ENCODE assay signal across 8 mouse cellular contexts in genomic region chr11:97050944-97051586, GRCm38 (mm10). TPM values are rescaled to one million over a fixed set of nuclear protein-coding genes. Genes with fewer than 3 reads are reported as not detected.
DNase-seq lines count a peak whose midpoint lies in the region; ATAC-seq and TF ChIP-seq lines count a peak whose summit lies in the region.

No protein-coding gene starts in this region.

- peaks cover 59% of the 10 kb centered on the region for H3K36me3 ChIP-seq in embryonic facial prominence, embryonic 15.5 days
- peaks cover 54% of the 10 kb centered on the region for H3K36me3 ChIP-seq in limb, embryonic 12.5 days

- peaks cover 24% of the 10 kb centered on the region for H3K4me1 ChIP-seq in embryonic facial prominence, embryonic 15.5 days
- H3K4me1 ChIP-seq in limb, embryonic 12.5 days (replicated peaks): peaks cover 20% of the 10 kb centered on the region
- H3K4me1 ChIP-seq in olfactory bulb, adult 2 months (ENCODE audit: control insufficient read depth, insufficient read depth, low read length): peaks cover 20% of the 10 kb centered on the region

- DNase-seq in heart, adult 11 months: peak; percentile 92
- DNase-seq in heart, postnatal 36 days: no peak
- DNase-seq in A20 (ENCODE audit: low read depth, low spot score): peak; percentile 51
- no peak for DNase-seq in layer of hippocampus, adult 9-11 months
- DNase-seq in left cerebral cortex, postnatal 10 days (ENCODE audit: extremely low spot score in 1 of 2, low spot score in 2 of 2): no peak

- no peak for TF ChIP-seq POLR2A in olfactory bulb, adult 2 months (IDR thresholded peaks at IDR 0.05; ENCODE audit: insufficient read depth, low read depth, low read length)

- no peaks in the 10 kb centered on the region for H3K9me3 ChIP-seq in embryonic facial prominence, embryonic 15.5 days (replicated peaks)
- H3K9me3 ChIP-seq in limb, embryonic 12.5 days: no peaks in the 10 kb centered on the region

- peak overlapping the region; percentile 66 for H3K4me3 ChIP-seq in embryonic facial prominence, embryonic 15.5 days (replicated peaks)
- H3K4me3 ChIP-seq in limb, embryonic 12.5 days (replicated peaks): peak overlapping the region; percentile 70
- H3K4me3 ChIP-seq in olfactory bulb, adult 2 months (ENCODE audit: insufficient read depth, low read depth, low read length): peak overlapping the region; percentile 64

- peak overlapping the region; percentile 87 for H3K4me2 ChIP-seq in embryonic facial prominence, embryonic 15.5 days (replicated peaks)
- peak overlapping the region; percentile 94 for H3K4me2 ChIP-seq in limb, embryonic 12.5 days

- no peak for ATAC-seq in embryonic facial prominence, embryonic 15.5 days (ENCODE audit: insufficient number of reproducible peaks, low FRiP score, low TSS enrichment, low read depth)
- no peak for ATAC-seq in limb, embryonic 12.5 days (ENCODE audit: insufficient number of reproducible peaks, insufficient read depth, low FRiP score, low TSS enrichment, low read depth)

- no peaks in the 10 kb centered on the region for H3K27me3 ChIP-seq in embryonic facial prominence, embryonic 15.5 days
- no peaks in the 10 kb centered on the region for H3K27me3 ChIP-seq in limb, embryonic 12.5 days

- TF ChIP-seq CTCF in olfactory bulb, adult 2 months (IDR thresholded peaks at IDR 0.05; ENCODE audit: insufficient read depth, low read depth, low read length): no peak

- H3K27ac ChIP-seq in embryonic facial prominence, embryonic 15.5 days (replicated peaks): no peak overlapping the region
- H3K27ac ChIP-seq in limb, embryonic 12.5 days: 0 out of 2 replicates have a peak overlapping the region, but pooled peaks have one; percentile 42
- no peak overlapping the region for H3K27ac ChIP-seq in olfactory bulb, adult 2 months (ENCODE audit: insufficient read depth, low read depth, low read length)

- peak overlapping the region; percentile 57 for H3K9ac ChIP-seq in embryonic facial prominence, embryonic 15.5 days
- H3K9ac ChIP-seq in limb, embryonic 12.5 days (replicated peaks): peak overlapping the region; percentile 86

- WGBS in embryonic facial prominence, embryonic 15.5 days: 28% methylated on average over 13 of the region's 13 CpGs
- WGBS in limb, embryonic 12.5 days: 29% methylated on average over 13 of the region's 13 CpGs
- 6% methylated on average over 13 of the region's 13 CpGs for WGBS in olfactory bulb, adult 2 months

- intact Hi-C loops in heart, postnatal 36 days (cut with DNase I): no loop called here
- intact Hi-C loops in left cerebral cortex, postnatal 10 days (cut with DNase I): no loop called here

RNA-seq across cellular contexts. Expression of gene Osbpl7, which starts 0.6 kb away (rescaled TPM):
- 1 to 10 TPM; 3.8 to 4.9 TPM for total RNA-seq in heart, postnatal 36 days (2021)
- polyA plus RNA-seq in embryonic facial prominence, embryonic 15.5 days (2015; fragmentation: Nextera tagmentation; extraction: Ambion mirVana): 10.4 and 10.8 TPM in 2 replicates
- polyA plus RNA-seq in limb, embryonic 12.5 days (2016; fragmentation: Nextera tagmentation; extraction: Ambion mirVana): 6.7 and 8.7 TPM in 2 replicates
- polyA plus RNA-seq in olfactory bulb, adult 2 months (2012; ENCODE audit: insufficient read depth, insufficient read length, low replicate concordance, missing spikeins): not detected in 2 replicates
- 10 to 100 TPM; 11.3 to 12.8 TPM for total RNA-seq in left cerebral cortex, postnatal 10 days (2021)

RNA-seq across cellular contexts. Expression of gene Mrpl10, which starts 9.7 kb away (rescaled TPM):
- 10 to 100 TPM; 85.0 to 89.8 TPM for total RNA-seq in heart, postnatal 36 days (2021)
- polyA plus RNA-seq in embryonic facial prominence, embryonic 15.5 days (2015; fragmentation: Nextera tagmentation; extraction: Ambion mirVana): 77.9 and 80.4 TPM in 2 replicates
- 80.0 and 80.5 TPM in 2 replicates for polyA plus RNA-seq in limb, embryonic 12.5 days (2016; fragmentation: Nextera tagmentation; extraction: Ambion mirVana)
- polyA plus RNA-seq in olfactory bulb, adult 2 months (2012; ENCODE audit: insufficient read depth, insufficient read length, low replicate concordance, missing spikeins): not detected in 2 replicates
- total RNA-seq in left cerebral cortex, postnatal 10 days (2021): 10 to 100 TPM; 69.0 to 69.2 TPM

RNA-seq across cellular contexts. Expression of gene Lrrc46, which starts 9.9 kb away (rescaled TPM):
- total RNA-seq in heart, postnatal 36 days (2021): not detected
- 9.5 and 21.4 TPM in 2 replicates for polyA plus RNA-seq in embryonic facial prominence, embryonic 15.5 days (2015; fragmentation: Nextera tagmentation; extraction: Ambion mirVana)
- 1.0 TPM in 2 replicates for polyA plus RNA-seq in limb, embryonic 12.5 days (2016; fragmentation: Nextera tagmentation; extraction: Ambion mirVana)
- not detected in 2 replicates for polyA plus RNA-seq in olfactory bulb, adult 2 months (2012; ENCODE audit: insufficient read depth, insufficient read length, low replicate concordance, missing spikeins)
- under 1 TPM; 0.61 to 0.75 TPM for total RNA-seq in left cerebral cortex, postnatal 10 days (2021)

RNA-seq across cellular contexts. Expression of gene Scrn2, which starts 21.3 kb away (rescaled TPM):
- total RNA-seq in heart, postnatal 36 days (2021): 10 to 100 TPM; 13.7 to 14.1 TPM
- 22.5 and 23.9 TPM in 2 replicates for polyA plus RNA-seq in embryonic facial prominence, embryonic 15.5 days (2015; fragmentation: Nextera tagmentation; extraction: Ambion mirVana)
- 32.4 and 35.1 TPM in 2 replicates for polyA plus RNA-seq in limb, embryonic 12.5 days (2016; fragmentation: Nextera tagmentation; extraction: Ambion mirVana)
- not detected in 2 replicates for polyA plus RNA-seq in olfactory bulb, adult 2 months (2012; ENCODE audit: insufficient read depth, insufficient read length, low replicate concordance, missing spikeins)
- total RNA-seq in left cerebral cortex, postnatal 10 days (2021): 1 to 10 TPM; 3.9 to 4.2 TPM

RNA-seq across cellular contexts. Expression of gene Sp6, which starts 37.9 kb away (rescaled TPM):
- total RNA-seq in heart, postnatal 36 days (2021): under 1 TPM in 1 of 2 experiments, not detected in 1; 0.14 TPM
- 18.5 and 26.7 TPM in 2 replicates for polyA plus RNA-seq in embryonic facial prominence, embryonic 15.5 days (2015; fragmentation: Nextera tagmentation; extraction: Ambion mirVana)
- 6.5 and 7.7 TPM in 2 replicates for polyA plus RNA-seq in limb, embryonic 12.5 days (2016; fragmentation: Nextera tagmentation; extraction: Ambion mirVana)
- not detected in 2 replicates for polyA plus RNA-seq in olfactory bulb, adult 2 months (2012; ENCODE audit: insufficient read depth, insufficient read length, low replicate concordance, missing spikeins)
- total RNA-seq in left cerebral cortex, postnatal 10 days (2021): 1 to 10 TPM; 2.3 to 3.1 TPM

Comparison
In these comparisons a context has a peak if more than half of its experiments do, and no peak if none do; other contexts are left out.
1. DNase-seq: peak in heart, adult 11 months (single experiment) and A20 (single experiment); none in heart, postnatal 36 days (0 of 2), layer of hippocampus, adult 9-11 months (single experiment) and left cerebral cortex, postnatal 10 days (0 of 2).
2. RNA of gene Mrpl10, which starts 9.7 kb away (polyA plus RNA-seq): 80.0 to 80.5 TPM in limb, embryonic 12.5 days and 77.9 to 80.4 TPM in embryonic facial prominence, embryonic 15.5 days; not detected in olfactory bulb, adult 2 months; every median in the first group is over 10 times any median in the second.
3. Peak in every context shown above with its lines, with median percentiles within 50 percentile points of each other: H3K4me3 ChIP-seq.